Mouse (Mus musculus) lung, adult 2 months (tissue): ENCODE results near the gene Pank2.

Experiments
- CTCF ChIP-seq: fragments of 200-500 bp; IDR thresholded peaks from 2 replicates; pipeline ENCODE4 v1.5.1; 2011; ENCODE audit warnings: mild to moderate bottlenecking, low read length, control low read depth; ENCODE audit not compliant: insufficient read depth
- POLR2A ChIP-seq: fragments of 200-500 bp; IDR thresholded peaks from 2 replicates; pipeline ENCODE4 v1.6.1; 2011; ENCODE audit warnings: low read depth, mild to moderate bottlenecking, control low read depth, low read length, borderline replicate concordance; ENCODE audit errors: extremely low read depth

- TF ChIP-seq CTCF (no peak), POLR2A (no peak)
Observed at GRCm38 (mm10) chr2:131290669-131291068, 28.4 kb downstream of the Pank2 start.
